Mouse (Mus musculus): ENCODE results near the gene Agbl4.

The Agbl4 gene

GRCm38 (mm10) chr4:111594655-111595295 lies 1197.3 kb downstream of the Agbl4 start:
- no peak for DNase-seq

DNA sequence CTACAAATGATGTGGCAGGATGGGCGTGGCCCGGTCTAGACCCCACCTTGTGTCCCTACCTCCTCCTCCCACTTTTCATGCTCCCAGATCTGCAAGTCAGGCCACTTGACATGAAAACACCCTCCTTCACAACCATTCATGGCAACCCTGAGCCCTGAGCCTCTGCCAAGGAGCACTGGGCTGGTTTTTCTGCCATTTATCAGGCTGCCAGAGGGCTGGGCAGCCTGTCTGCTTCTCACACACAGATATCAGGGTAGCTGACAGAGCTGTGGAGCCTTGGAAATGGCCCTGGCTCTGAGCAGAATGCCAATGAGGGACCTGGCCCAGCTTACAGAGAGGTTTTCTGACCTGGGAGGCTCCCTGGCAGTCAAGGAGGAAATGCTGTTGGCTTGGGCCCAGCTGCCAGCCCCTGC lies 1199.8 kb downstream of the Agbl4 start:
- DNase-seq = no peak

GRCm38 (mm10) chr4:111597986-111598385 lies 1200.5 kb downstream of the Agbl4 start:
- DNase-seq = no peak

DNA sequence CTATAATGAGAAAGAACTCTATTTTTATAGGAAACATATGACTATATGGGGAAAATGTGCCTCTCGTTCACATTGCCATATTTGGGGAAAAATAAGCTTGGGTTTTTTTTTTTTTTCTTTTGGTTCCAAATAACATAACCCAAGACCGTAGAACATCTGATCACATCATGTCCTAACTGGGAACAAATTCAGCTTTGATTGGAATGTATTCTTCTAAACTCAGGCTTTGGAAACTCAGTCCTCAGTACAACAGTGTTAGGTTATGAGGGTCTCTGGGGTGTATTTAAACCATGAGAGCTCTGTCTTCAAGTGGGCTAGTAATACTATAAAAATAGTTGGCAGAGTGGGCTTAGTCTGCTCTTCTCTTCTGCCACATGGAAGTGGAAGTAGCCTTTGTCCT lies 1205.7 kb downstream of the Agbl4 start:
- DNase-seq = no peak

GRCm38 (mm10) chr4:111607826-111608500 lies 1210.5 kb downstream of the Agbl4 start:
- no peak for DNase-seq

DNA sequence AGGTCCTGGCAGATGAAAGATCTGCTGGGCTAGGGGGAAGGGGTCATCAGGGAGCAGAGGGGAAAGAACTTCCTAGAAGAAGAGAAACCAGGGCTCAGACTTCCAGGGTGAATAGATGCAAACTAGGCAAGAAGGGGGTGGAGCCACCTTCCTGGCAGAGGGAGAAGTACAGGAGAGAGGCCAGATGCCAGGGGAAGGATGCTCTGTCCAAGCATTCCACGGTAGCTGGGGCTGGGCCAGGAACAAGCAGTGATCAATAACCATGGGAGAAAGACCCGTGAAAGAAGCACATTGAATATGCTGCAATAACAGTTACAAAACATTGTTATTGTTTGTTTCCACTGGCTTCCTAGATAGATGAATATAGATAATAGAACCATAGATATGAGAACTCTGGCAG lies 1224.4 kb downstream of the Agbl4 start:
- no peak for DNase-seq

DNA sequence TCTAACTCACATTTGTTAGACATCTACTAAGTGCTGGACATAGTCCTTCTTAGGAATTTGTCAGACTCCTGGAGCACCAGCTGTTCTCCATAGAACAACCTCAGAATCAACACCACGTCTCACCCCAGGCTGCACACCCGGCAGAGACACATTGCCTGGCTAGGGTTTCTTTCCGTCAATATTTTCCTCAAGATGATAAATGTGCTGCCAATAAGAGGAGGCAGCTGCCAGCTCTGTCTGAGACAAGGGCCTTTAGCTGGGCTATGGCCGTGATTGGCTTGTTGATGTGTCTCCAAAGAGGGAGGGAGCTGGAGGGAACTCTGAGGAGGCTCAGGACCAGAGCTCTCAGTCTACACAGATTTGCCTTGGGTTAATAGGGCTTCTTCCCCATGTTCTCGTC lies 1227.5 kb downstream of the Agbl4 start:
- DNase-seq = no peak

- DNase-seq = peak; percentile 78
Observed at GRCm38 (mm10) chr4:111626118-111626830, 1228.8 kb downstream of the Agbl4 start.

GRCm38 (mm10) chr4:111632615-111633014 lies 1235.2 kb downstream of the Agbl4 start:
- no peak for DNase-seq

DNA sequence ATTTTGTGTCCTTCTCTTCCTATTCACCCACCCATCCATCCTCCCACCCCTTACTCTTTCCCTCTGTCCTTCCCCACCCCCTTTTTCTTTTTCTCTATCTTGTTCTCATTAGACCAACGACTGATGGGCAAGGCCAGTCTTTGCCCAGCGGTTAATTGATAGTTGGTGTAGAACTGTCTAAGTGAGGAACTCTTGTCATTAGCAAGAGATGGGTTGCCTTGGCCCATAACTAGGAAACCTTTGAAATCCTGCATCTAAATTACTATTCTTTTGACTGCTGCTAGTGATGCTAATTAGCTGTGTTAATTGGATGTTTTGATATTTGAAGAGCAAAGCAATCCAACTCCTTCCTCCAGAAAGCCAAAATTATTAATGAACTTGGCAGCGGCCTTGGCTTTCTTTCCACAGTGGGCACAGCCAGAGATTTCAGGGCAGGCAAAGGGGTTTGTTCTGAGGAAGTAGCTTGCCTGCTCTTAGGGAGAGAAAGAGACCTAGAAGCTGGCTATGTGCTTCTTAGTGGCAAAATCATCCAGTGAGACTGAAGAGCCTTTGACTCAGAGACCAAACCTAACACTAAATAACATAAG lies 1238.2 kb downstream of the Agbl4 start:
- no peak for DNase-seq

- no peak for DNase-seq
Observed at GRCm38 (mm10) chr4:111638948-111639708, 1241.7 kb downstream of the Agbl4 start.

DNA sequence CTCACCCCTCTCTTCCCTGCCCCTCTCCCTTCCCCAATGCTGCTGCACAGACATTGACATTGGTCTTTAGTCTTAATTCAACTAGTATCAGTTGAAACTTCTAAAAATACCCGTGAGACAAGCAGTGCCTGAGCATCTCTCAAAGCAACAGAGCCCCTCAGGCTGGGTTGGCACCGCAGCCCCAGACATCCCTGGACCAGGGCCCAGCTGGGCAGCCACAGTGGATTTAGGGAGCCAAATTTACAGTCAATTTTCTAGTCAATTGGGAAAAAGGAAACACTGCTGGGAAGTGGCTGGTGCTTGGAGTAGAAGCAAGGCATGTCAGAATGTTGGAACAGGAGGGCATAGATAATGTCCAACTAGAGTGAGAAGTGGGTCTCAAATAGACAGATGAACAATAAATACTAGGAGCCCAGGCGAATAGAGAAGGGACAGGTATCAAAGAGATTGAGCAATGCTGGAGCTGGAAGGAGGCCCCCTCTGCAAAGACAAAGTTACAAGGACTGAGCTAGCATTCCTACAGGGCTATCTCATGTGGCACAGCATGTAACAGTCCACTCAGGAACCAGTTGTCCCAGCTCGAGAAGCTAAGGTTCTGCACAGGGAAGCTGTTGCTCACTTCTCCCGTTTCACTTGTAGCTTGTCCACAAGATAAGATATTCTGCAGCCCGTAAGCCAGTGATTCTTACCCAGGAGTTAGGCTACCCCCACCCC lies 1247.8 kb downstream of the Agbl4 start:
- DNase-seq = no peak

DNA sequence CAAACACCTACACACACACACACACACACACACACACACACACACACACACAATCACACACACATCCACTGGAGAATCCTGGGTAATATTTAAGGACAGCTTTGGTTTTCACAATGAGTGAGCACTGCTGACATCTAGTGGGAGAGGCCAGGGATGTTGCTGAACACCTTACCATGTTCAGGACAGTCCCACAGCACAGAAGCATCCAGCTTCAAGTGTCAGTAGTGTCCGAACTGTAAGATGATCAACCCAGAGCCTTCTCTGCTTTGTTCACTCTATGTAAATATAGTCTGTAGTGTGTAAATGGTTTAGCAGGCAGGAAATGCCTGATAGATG lies 1248.3 kb downstream of the Agbl4 start:
- DNase-seq = peak; percentile 46

DNA sequence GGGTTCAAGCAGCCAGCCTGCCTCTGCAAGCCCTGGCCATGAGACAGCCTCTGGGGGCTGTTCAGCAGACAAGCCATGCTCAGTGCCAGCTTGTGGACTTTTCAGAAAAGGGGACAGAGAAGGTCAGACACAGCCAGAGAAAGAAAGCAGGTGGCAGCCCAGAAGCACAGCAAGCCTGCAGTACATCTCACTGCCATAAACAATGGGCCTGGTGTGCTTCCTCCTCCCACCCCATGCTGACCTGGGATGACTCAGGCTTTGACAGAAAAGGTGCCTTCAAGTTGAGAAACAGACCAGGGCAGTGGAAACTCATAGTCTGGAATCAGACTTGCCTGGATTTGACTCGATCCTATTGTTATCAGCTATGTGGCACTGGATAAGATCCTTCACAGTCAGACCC lies 1256.0 kb downstream of the Agbl4 start:
- no peak for DNase-seq

- DNase-seq = peak; percentile 42
Observed at GRCm38 (mm10) chr4:111663730-111664129, 1266.3 kb downstream of the Agbl4 start.

DNA sequence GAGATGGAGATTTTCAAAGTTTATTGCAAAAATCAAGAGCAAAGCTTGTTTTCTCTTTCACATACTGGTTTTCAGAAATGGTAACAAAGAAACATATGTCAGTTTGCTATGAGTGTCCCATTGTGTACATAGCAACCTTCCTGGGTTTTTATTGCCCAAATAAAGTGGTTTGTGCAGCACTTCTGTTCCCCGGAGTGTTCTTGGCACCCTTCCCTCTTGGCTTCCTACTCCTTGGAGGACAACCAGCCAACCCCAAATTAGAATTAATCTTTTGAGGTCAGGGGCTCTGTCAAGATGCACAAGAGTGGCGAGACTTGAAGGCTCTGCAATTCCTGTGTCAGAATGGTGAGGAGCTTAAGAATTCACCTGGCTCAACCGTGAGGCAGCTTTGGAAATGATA lies 1266.7 kb downstream of the Agbl4 start:
- no peak for DNase-seq

DNA sequence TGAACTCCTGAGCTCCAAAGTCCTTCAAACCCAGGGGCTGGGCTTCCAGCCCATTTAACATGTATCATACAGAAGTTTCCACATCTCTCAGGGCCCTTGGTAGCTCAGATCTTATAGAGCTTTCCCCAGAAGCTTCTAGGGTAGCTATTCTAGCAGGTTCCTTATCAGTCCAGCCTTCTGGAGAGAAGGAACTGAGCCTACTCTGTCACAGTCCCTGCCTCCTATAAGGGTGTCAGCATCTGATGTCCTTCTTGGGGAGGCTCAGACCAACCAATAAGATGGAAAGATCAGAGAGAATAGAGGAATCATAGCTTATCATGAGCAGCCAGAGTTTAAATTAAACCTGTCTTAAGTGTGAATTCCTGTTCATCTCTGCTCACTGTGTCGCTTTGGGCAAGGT lies 1269.3 kb downstream of the Agbl4 start:
- no peak for DNase-seq

GRCm38 (mm10) chr4:111669369-111669768 lies 1271.9 kb downstream of the Agbl4 start:
- DNase-seq = no peak

- peak; percentile 19 for DNase-seq
Observed at GRCm38 (mm10) chr4:111670566-111671421, 1273.3 kb downstream of the Agbl4 start.

- DNase-seq = no peak
Observed at GRCm38 (mm10) chr4:111671440-111671839, 1274.0 kb downstream of the Agbl4 start.

- no peak for DNase-seq
Observed at GRCm38 (mm10) chr4:111673904-111674303, 1276.4 kb downstream of the Agbl4 start.
